Comparison of ENCODE assay signal across 8 mouse cellular contexts in the genomic region with DNA sequence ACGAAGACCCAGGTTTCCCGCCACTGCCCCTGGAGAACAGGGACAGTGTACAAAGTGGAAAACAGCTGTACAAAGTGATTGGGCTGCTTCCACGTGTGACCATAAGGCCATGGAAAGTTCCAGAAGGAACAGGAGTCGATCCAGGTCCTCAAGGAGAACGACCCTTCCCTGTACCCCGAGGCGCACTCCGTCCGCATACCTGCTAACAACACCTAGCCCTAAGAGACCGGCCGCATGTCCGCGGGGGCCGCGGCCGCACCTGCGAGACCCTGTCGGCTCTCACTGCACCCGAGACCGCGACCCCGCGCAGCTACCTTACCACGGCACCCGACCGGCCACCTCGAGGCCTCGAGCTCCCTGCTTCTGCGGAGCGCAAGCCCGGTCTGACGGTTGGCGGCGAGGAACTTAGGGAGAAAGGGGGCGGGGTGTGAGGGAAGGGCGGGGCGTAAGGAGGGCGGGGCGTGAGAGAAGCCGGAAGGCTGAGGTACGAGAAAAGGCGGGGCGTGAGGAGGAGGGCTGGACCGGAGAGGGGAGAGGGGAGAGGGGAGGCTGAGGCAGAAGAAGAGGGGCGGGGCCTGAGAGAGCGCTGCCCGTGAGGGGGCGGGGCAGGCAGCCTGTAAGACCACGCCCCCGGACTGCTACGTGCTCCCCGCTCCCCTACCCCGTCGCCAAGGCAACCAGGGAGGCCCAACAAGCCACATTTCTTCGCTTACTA. TPM values are rescaled to one million over a fixed set of nuclear protein-coding genes. Genes with fewer than 3 reads are reported as not detected.
DNase-seq lines count a peak whose midpoint lies in the region; ATAC-seq lines count a peak whose summit lies in the region.

TSS of gene Ccdc158 (minus strand) at position 413 of the 715 bp plus-strand sequence.

- H3K27me3 ChIP-seq in intestine, embryonic 15.5 days (replicated peaks) = no peaks in the 10 kb centered on the region
- peaks cover 24% of the 10 kb centered on the region for H3K27me3 ChIP-seq in midbrain, embryonic 10.5 days (ENCODE audit: low read depth, poor library complexity, severe bottlenecking)

- H3K36me3 ChIP-seq in intestine, embryonic 15.5 days = no peaks in the 10 kb centered on the region
- no peaks in the 10 kb centered on the region for H3K36me3 ChIP-seq in midbrain, embryonic 10.5 days

- H3K4me2 ChIP-seq in intestine, embryonic 15.5 days (replicated peaks) = peak within 1 kb of the TSS; percentile 89

- peak; percentile 46 for ATAC-seq in activated CD4-positive, CD25-positive, alpha-beta regulatory T cell, adult 4 months
- peak; percentile 95 for ATAC-seq in intestine, embryonic 15.5 days

- H3K4me1 ChIP-seq in intestine, embryonic 15.5 days (replicated peaks) = peaks cover 11% of the 10 kb centered on the region
- peaks cover 26% of the 10 kb centered on the region for H3K4me1 ChIP-seq in midbrain, embryonic 10.5 days

- intact Hi-C loops in left cerebral cortex, postnatal 4 days (cut with DNase I) = loop anchor here (10.0 kb wide), 1 partner anchor 490 kb away; no protein-coding TSS in a partner anchor

- WGBS in intestine, embryonic 15.5 days = 13% methylated on average over 51 of the region's 55 CpGs
- 16% methylated on average over 53 of the region's 55 CpGs for WGBS in midbrain, embryonic 10.5 days

- peak within 1 kb of the TSS; percentile 42 for H3K4me3 ChIP-seq in intestine, embryonic 15.5 days (replicated peaks)
- H3K4me3 ChIP-seq in midbrain, embryonic 10.5 days = peak within 1 kb of the TSS; percentile 53

- H3K27ac ChIP-seq in intestine, embryonic 15.5 days = no peak within 1 kb of the TSS
- H3K27ac ChIP-seq in midbrain, embryonic 10.5 days (replicated peaks) = peak within 1 kb of the TSS; percentile 74

- H3K9me3 ChIP-seq in intestine, embryonic 15.5 days = no peaks in the 10 kb centered on the region
- H3K9me3 ChIP-seq in midbrain, embryonic 10.5 days (replicated peaks) = no peaks in the 10 kb centered on the region

- peak; percentile 99 for DNase-seq in embryo, embryonic 10.5 days (ENCODE audit: low spot score)
- DNase-seq in gastrocnemius, postnatal 25 days = peak; percentile 20
- peak; percentile 78 for DNase-seq in left cerebral cortex, postnatal 4 days
- peak; percentile 95 for DNase-seq in midbrain, embryonic 10.5 days (ENCODE audit: low spot score)
- DNase-seq in right cerebral cortex, postnatal 25 days = peak; percentile 51
- peak; percentile 83 for DNase-seq in urinary bladder, postnatal 14 days (ENCODE audit: low spot score)

- H3K9ac ChIP-seq in intestine, embryonic 15.5 days = peak within 1 kb of the TSS; percentile 45

RNA-seq across cellular contexts. Expression of gene Ccdc158, which starts in this region (rescaled TPM):
- polyA plus RNA-seq in activated CD4-positive, CD25-positive, alpha-beta regulatory T cell, adult 4 months (2017; shearing (Covaris generic)) = not detected
- total RNA-seq in gastrocnemius, postnatal 25 days (2021) = under 1 TPM; 0.23 to 0.24 TPM
- polyA plus RNA-seq in intestine, embryonic 15.5 days (2015; fragmentation: Nextera tagmentation; extraction: Ambion mirVana) = 0.91 and 1.1 TPM in 2 replicates
- under 1 TPM; 0.52 to 0.64 TPM for total RNA-seq in left cerebral cortex, postnatal 4 days (2021)
- polyA plus RNA-seq in midbrain, embryonic 10.5 days (2016; fragmentation: Nextera tagmentation; extraction: Ambion mirVana) = 0.85 and 0.89 TPM in 2 replicates

Comparison
In these comparisons a context has a peak if more than half of its experiments do, and no peak if none do; other contexts are left out.
1. Peak in ATAC-seq in activated CD4-positive, CD25-positive, alpha-beta regulatory T cell, adult 4 months; RNA of the gene not detected or under 1 TPM.
2. Peak in DNase-seq in gastrocnemius, postnatal 25 days; RNA of the gene not detected or under 1 TPM.
3. Peak in DNase-seq in left cerebral cortex, postnatal 4 days; RNA of the gene not detected or under 1 TPM.
4. Peak in DNase-seq, H3K4me3 ChIP-seq and H3K27ac ChIP-seq in midbrain, embryonic 10.5 days; RNA of the gene not detected or under 1 TPM.
5. DNase-seq: peak in every context shown above with its lines; median percentile 99 in embryo, embryonic 10.5 days; 95 in midbrain, embryonic 10.5 days; 83 in urinary bladder, postnatal 14 days; 78 in left cerebral cortex, postnatal 4 days; 51 in right cerebral cortex, postnatal 25 days; 20 in gastrocnemius, postnatal 25 days.